Mouse (Mus musculus): ENCODE measurements at regions not wholly inside any gene's neighbourhood (a gene's known extent, or its start where the extent isn't known, plus 50 kb on each side); places are given as distances from the start of the nearest gene placed in this dataset.

- H3K4me3 ChIP-seq, result no peak overlapping the region
- no peak for ATAC-seq (replicated peaks)
- H3K9ac ChIP-seq, result no peak overlapping the region
- no peaks in the 10 kb centered on the region for H3K36me3 ChIP-seq (replicated peaks)
- no peaks in the 10 kb centered on the region for H3K9me3 ChIP-seq
- no peaks in the 10 kb centered on the region for H3K4me1 ChIP-seq
- H3K4me2 ChIP-seq, result no peak overlapping the region
- H3K27ac ChIP-seq, result no peak overlapping the region
- peaks cover 12% of the 10 kb centered on the region for H3K27me3 ChIP-seq (replicated peaks)
These were observed 1579.5 kb downstream of the 4930444P10Rik start for GRCm38 (mm10) chr1:14513662-14514061.

- Histone ChIP-seq H3K4me1 (no peaks in the 10 kb centered on the region), H3K9ac (no peak overlapping the region), H3K4me2 (no peak overlapping the region), H3K9me3 (no peaks in the 10 kb centered on the region), H3K36me3 (replicated peaks) (no peaks in the 10 kb centered on the region), H3K27ac (no peak overlapping the region), H3K27me3 (replicated peaks) (peaks cover 22% of the 10 kb centered on the region), H3K4me3 (no peak overlapping the region)
- WGBS, result 66% methylated on average over 9 of the region's 9 CpGs
- ATAC-seq (replicated peaks), result no peak
These were observed 1580.4 kb downstream of the 4930444P10Rik start for GRCm38 (mm10) chr1:14512481-14513285.

DNA sequence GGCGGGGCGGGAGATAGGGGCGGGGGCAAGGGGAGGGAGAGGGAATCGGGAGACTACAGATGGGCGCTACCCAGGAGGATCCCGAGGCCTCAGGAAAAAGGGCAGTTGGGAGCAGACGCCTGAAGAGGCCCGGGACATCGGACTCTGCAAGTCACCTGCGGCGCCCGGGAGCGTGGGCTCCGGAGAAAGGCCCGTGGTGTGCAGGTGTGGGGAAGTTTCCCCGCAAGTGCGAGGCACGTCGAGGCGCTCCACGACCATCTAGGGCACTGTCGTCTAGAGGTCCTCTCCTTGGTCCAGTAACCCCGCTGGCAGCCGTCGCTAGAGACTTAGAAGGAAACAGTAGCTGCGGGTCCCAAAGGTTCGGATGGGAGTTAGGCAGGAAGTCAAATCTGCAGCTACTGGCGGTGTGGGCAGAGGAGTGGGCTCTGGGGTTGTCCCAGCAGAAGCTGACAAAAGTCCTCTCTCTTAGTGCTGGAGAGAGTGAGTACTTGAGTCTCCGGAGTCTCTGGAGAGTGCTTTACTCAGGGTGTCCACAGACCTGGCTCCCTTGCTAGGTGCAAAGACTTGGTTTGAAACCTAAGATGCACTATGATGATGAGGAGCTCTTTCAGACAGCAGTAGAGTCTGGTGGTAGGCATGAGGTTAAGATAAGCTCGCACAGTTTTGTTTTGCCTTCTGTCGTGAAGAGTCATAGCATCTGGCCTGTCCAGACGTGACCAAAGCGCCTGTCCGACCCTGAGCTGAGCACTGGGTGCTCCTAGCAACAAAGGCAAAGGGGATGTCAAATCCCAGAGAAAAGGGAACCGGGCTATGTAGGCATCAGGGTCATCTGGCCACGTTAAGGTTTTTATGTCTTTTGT lies 1586.1 kb downstream of the 4930444P10Rik start:
- H3K9ac ChIP-seq, result 0 out of 2 replicates have a peak overlapping the region, but pooled peaks have one; percentile 9
- H3K4me3 ChIP-seq, result peak overlapping the region; percentile 34
- H3K9me3 ChIP-seq, result no peaks in the 10 kb centered on the region
- H3K36me3 ChIP-seq (replicated peaks), result no peaks in the 10 kb centered on the region
- H3K27me3 ChIP-seq (replicated peaks), result peaks cover 54% of the 10 kb centered on the region
- 4% methylated on average over 35 of the region's 36 CpGs for WGBS
- no peak overlapping the region for H3K27ac ChIP-seq
- H3K4me1 ChIP-seq, result peaks cover 12% of the 10 kb centered on the region
- ATAC-seq (replicated peaks), result peak; percentile 65
- H3K4me2 ChIP-seq, result peak overlapping the region; percentile 59

GRCm38 (mm10) chr1:14506201-14506830 lies 1586.8 kb downstream of the 4930444P10Rik start:
- peak overlapping the region; percentile 59 for H3K4me2 ChIP-seq
- H3K9ac ChIP-seq, result 0 out of 2 replicates have a peak overlapping the region, but pooled peaks have one; percentile 9
- no peaks in the 10 kb centered on the region for H3K36me3 ChIP-seq (replicated peaks)
- no peaks in the 10 kb centered on the region for H3K9me3 ChIP-seq
- peak; percentile 87 for ATAC-seq (replicated peaks)
- peaks cover 55% of the 10 kb centered on the region for H3K27me3 ChIP-seq (replicated peaks)
- peak overlapping the region; percentile 34 for H3K4me3 ChIP-seq
- under 1% methylated on average over 31 of the region's 34 CpGs for WGBS
- no peak overlapping the region for H3K27ac ChIP-seq
- peaks cover 12% of the 10 kb centered on the region for H3K4me1 ChIP-seq

DNA sequence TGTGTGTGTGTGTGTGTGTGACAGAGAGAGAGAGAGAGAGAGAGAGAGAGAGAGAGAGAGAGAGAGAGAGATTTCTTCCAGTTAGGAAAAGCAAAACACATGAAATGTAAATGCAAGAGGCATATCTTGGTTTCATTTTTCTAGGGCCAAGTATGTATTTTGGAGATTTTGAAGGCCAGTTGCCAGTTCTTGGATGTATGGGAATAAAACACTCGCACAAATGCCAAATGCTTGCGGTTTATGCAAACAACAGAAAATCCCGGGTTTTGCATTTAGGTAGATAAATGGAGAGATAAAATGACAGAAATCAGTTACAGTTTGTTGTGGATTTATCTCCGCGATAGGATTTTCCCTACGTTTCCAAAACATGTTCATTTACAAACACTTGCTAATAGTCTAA lies 1587.4 kb downstream of the 4930444P10Rik start:
- no peaks in the 10 kb centered on the region for H3K9me3 ChIP-seq
- H3K9ac ChIP-seq, result no peak overlapping the region
- no peaks in the 10 kb centered on the region for H3K36me3 ChIP-seq (replicated peaks)
- H3K4me3 ChIP-seq, result no peak overlapping the region
- no peak for ATAC-seq (replicated peaks)
- H3K4me1 ChIP-seq, result peaks cover 12% of the 10 kb centered on the region
- no peak overlapping the region for H3K27ac ChIP-seq
- peak overlapping the region; percentile 59 for H3K4me2 ChIP-seq
- H3K27me3 ChIP-seq (replicated peaks), result peaks cover 55% of the 10 kb centered on the region
- whole genome bisulfite sequencing, result 6% methylated on average over 6 of the region's 6 CpGs

- peaks cover 12% of the 10 kb centered on the region for H3K4me1 ChIP-seq
- 3% methylated on average over 12 of the region's 12 CpGs for WGBS
- H3K36me3 ChIP-seq (replicated peaks), result no peaks in the 10 kb centered on the region
- H3K27me3 ChIP-seq (replicated peaks), result peaks cover 53% of the 10 kb centered on the region
- H3K4me2 ChIP-seq, result no peak overlapping the region
- no peak overlapping the region for H3K4me3 ChIP-seq
- H3K9me3 ChIP-seq, result no peaks in the 10 kb centered on the region
- H3K9ac ChIP-seq, result no peak overlapping the region
- no peak overlapping the region for H3K27ac ChIP-seq
- ATAC-seq (replicated peaks), result no peak
These were observed 1588.3 kb downstream of the 4930444P10Rik start for GRCm38 (mm10) chr1:14504767-14505343.

DNA sequence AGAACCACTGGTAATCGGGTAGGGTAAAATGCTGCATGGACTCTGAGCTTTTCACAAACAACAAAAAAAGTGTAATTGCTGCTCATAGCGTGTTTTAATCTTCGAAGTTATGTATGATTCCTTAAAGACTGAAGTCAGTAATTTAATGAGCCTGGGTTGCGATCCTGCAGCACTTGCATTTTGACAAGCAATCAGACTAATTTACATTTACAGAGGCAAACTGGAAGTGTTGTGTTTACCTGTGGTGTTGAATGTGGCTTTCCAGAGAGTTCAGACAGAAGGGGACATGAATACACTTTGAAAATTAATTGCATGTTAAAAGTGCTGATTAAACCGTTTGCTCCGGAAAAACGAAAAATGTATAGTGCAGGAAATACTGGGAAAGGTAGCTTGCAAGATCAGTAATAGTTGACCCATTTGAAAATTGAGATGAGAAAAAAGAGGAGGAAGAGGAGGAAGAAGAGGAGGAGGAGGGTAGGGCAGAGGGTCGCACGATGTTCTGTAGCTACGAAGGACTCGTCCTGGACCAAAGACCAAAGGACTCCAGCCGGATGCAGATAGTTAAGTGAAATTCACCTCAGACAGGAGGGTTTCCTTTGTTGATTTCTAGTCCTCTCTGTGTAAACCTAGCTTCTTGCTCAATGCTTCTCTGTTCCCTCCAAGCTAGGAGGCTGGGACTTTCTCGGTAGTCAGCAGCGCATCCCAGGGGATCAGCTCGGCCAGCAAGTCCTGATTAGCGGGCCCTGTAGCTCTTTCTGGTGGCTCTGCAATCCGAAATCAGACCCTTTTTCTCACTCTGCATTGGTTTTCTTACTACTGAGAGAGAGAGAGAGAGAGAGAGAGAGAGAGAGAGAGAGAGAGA lies 1589.0 kb downstream of the 4930444P10Rik start:
- Histone ChIP-seq H3K4me3 (no peak overlapping the region), H3K9me3 (no peaks in the 10 kb centered on the region), H3K27me3 (replicated peaks) (peaks cover 47% of the 10 kb centered on the region), H3K9ac (no peak overlapping the region), H3K36me3 (replicated peaks) (no peaks in the 10 kb centered on the region), H3K27ac (no peak overlapping the region), H3K4me2 (no peak overlapping the region; the same call in 1 of the 2 replicates), H3K4me1 (peaks cover 12% of the 10 kb centered on the region)
- no peak for ATAC-seq (replicated peaks)
- 6% methylated on average over 17 of the region's 17 CpGs for WGBS

DNA sequence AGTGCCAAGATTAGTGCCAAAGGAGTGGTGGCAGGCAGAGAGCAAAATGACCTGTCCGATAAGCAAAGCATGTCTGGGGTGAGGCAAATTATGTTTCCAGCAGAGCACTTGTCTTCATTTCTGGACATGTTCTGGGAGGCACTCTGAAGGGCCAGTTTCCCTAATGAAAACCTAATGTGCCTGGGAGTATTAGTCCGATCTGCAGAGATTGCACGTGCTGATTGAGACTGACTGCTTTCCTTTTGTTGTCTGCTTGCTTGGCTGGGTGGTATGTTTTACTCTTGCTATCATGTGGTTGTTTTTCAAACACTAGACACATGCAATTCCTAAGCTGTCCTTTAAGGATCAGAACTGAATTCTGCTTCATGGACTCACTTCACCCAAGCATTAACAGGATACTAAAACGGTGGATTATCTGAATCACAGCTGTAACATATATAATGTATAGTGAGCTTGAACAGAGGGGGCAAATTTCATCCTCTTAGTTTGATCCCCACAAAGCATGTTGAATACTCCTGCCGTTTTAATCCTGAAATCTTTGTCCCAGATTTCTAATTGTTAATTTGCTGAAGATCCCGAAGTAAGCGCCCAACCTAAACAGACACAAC lies 1589.8 kb downstream of the 4930444P10Rik start:
- peaks cover 39% of the 10 kb centered on the region for H3K27me3 ChIP-seq (replicated peaks)
- no peak overlapping the region for H3K27ac ChIP-seq
- no peak overlapping the region for H3K4me2 ChIP-seq
- no peaks in the 10 kb centered on the region for H3K36me3 ChIP-seq (replicated peaks)
- peaks cover 12% of the 10 kb centered on the region for H3K4me1 ChIP-seq
- H3K4me3 ChIP-seq, result no peak overlapping the region
- WGBS, result 18% methylated on average over 7 of the region's 7 CpGs
- no peak for ATAC-seq (replicated peaks)
- no peaks in the 10 kb centered on the region for H3K9me3 ChIP-seq
- no peak overlapping the region for H3K9ac ChIP-seq

DNA sequence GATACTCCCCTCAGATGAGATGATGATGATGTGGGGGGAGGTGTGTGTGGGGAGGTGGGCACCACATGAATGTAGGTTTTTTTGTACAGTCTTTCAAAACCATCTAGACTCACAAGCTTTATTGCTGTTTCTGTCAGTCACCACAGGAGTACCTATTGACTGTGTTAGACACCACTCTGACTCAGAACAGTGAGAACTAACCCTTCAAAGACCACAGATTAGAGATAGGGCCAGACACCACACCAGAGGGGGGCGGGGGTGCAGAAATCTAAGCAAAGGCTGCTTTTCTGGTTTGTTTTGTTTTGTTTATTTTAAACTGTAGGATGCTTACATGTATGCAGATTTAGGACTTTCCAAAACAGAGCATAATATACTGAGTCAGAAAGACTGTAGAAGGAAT lies 1594.0 kb downstream of the 4930444P10Rik start:
- H3K9ac ChIP-seq, result no peak overlapping the region

DNA sequence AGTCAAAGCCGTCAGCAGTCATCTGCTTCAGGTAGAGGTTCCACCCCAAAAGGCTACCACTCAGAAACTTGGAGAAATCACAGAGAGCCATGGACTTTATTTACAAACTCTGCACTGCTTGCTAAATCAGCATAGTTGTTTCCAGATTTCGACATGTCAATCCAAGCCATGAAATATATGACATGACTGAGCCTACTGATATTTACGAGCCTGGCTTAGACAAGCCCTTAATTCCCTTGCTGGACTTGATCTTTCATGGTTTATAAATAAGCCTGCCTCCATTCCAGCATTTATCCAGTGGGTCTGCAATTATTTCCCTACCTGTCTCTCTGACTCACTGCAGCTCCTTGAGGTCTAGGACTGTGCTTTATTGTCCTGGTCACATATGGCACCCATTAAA lies 1603.1 kb downstream of the 4930444P10Rik start:
- no peaks in the 10 kb centered on the region for H3K4me1 ChIP-seq

More for the DNA sequence above, 1594.0 kb downstream of the 4930444P10Rik start:
- H3K9me3 ChIP-seq, result no peaks in the 10 kb centered on the region
- peaks cover 15% of the 10 kb centered on the region for H3K27me3 ChIP-seq (replicated peaks)
- H3K27ac ChIP-seq, result no peak overlapping the region
- no peak overlapping the region for H3K4me2 ChIP-seq
- H3K4me1 ChIP-seq, result no peaks in the 10 kb centered on the region
- H3K36me3 ChIP-seq (replicated peaks), result no peaks in the 10 kb centered on the region
- no peak for ATAC-seq (replicated peaks)
- no peak overlapping the region for H3K4me3 ChIP-seq
- WGBS, result 91% methylated on average over 1 of the region's 1 CpGs

DNA sequence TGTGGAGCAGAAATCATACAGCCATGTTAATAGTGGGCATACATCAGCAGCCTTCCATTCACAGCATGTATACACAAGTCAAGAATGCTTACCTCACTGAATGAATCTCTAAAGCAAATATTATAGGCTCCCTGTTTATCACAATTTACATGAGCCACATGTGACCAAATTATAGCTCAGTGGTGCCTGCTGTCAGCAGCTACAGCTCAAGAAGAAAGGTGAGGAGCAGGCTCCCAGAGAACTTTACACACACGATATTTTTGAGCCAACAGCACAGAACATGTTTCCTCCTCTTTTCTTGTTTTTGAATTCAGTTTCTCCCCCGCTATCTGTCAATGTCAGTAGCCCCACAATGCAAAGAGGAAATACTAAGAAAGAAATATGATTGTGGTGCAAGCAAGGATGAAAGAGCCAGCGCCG lies 1605.4 kb downstream of the 4930444P10Rik start:
- Histone ChIP-seq H3K27ac (no peak overlapping the region), H3K4me3 (no peak overlapping the region), H3K9ac (no peak overlapping the region), H3K36me3 (replicated peaks) (no peaks in the 10 kb centered on the region), H3K27me3 (replicated peaks) (no peaks in the 10 kb centered on the region), H3K4me1 (no peaks in the 10 kb centered on the region), H3K4me2 (no peak overlapping the region), H3K9me3 (no peaks in the 10 kb centered on the region)
- WGBS, result 66% methylated on average over 4 of the region's 4 CpGs
- ATAC-seq (replicated peaks), result no peak

More for the DNA sequence above, 1603.1 kb downstream of the 4930444P10Rik start:
- H3K9me3 ChIP-seq, result no peaks in the 10 kb centered on the region
- no peak overlapping the region for H3K4me2 ChIP-seq
- H3K36me3 ChIP-seq (replicated peaks), result no peaks in the 10 kb centered on the region
- H3K4me3 ChIP-seq, result no peak overlapping the region
- 86% methylated on average over 3 of the region's 3 CpGs for WGBS
- H3K9ac ChIP-seq, result no peak overlapping the region
- no peak for ATAC-seq (replicated peaks)
- no peak overlapping the region for H3K27ac ChIP-seq
- no peaks in the 10 kb centered on the region for H3K27me3 ChIP-seq (replicated peaks)
